ENCODE assay signal across 13 mouse cellular contexts in the genomic region with DNA sequence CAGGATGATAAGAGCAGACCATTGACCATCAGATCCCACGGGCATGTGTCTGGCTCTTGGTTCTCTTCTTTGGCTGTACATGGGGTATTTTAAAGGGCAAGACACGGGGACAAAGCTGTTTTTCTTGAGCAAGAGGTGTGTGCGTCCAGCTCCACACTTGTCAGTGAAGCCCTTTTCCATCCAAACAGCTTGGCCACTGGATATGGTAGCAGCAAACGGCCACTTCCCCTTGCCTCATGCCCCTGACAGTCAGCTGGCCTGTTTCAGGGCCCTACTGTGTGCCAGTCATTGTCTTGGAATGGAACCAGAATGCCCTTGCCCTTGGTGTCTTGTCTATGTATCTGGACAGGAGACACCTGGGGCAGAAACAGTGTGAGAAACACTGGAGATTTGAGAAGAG.
DNase-seq lines count a peak whose midpoint lies in the region; ATAC-seq and TF ChIP-seq lines count a peak whose summit lies in the region.
"Had no signal": no experiment of that assay in that cellular context is flagged by ENCODE, and none has a peak within 500 bp of the region (broad histone marks: within the 10 kb centered on the region; RNA-seq: fewer than 3 reads in every experiment).

No protein-coding gene starts in this region.

- no peak for ATAC-seq in kidney, postnatal 0 days (replicated peaks; ENCODE audit: low FRiP score, low read depth)
- no peak for ATAC-seq in embryonic facial prominence, embryonic 11.5 days (replicated peaks; ENCODE audit: insufficient number of reproducible peaks, low FRiP score, low TSS enrichment, low read depth)
- no peak for ATAC-seq in limb, embryonic 12.5 days (ENCODE audit: insufficient number of reproducible peaks, insufficient read depth, low FRiP score, low TSS enrichment, low read depth)
- ATAC-seq: CD4-positive, CD25-positive, alpha-beta regulatory T cell, adult 4 months had no signal

- H3K4me1 ChIP-seq in heart, adult 2 months (ENCODE audit: control insufficient read depth, insufficient read depth, low read length): peaks cover 26% of the 10 kb centered on the region
- peaks cover 21% of the 10 kb centered on the region for H3K4me1 ChIP-seq in kidney, postnatal 0 days (replicated peaks; ENCODE audit: insufficient read depth, low read length)
- H3K4me1 ChIP-seq in kidney, adult 2 months (ENCODE audit: control insufficient read depth, insufficient read depth, low read length): 0 out of 2 replicates have a peak, but pooled peaks cover 4% of the 10 kb centered on the region
- H3K4me1 ChIP-seq in embryonic facial prominence, embryonic 11.5 days (ENCODE audit: control insufficient read depth, insufficient read depth, low read length): peaks cover 6% of the 10 kb centered on the region
- H3K4me1 ChIP-seq in limb, embryonic 12.5 days (replicated peaks): peaks cover 36% of the 10 kb centered on the region

- H3K4me2 ChIP-seq in kidney, postnatal 0 days (ENCODE audit: low read length): no peak overlapping the region
- no peak overlapping the region for H3K4me2 ChIP-seq in embryonic facial prominence, embryonic 11.5 days (ENCODE audit: low read depth, low read length)
- H3K4me2 ChIP-seq in limb, embryonic 12.5 days: no peak overlapping the region

- peak overlapping the region; percentile 84 for H3K27ac ChIP-seq in heart, adult 2 months
- H3K27ac ChIP-seq in kidney, postnatal 0 days: peak overlapping the region; percentile 64
- no peak overlapping the region for H3K27ac ChIP-seq in kidney, adult 2 months (ENCODE audit: insufficient read depth, low read depth, low read length)
- H3K27ac ChIP-seq in embryonic facial prominence, embryonic 11.5 days (replicated peaks; ENCODE audit: low read depth, low read length): 0 out of 2 replicates have a peak overlapping the region, but pooled peaks have one; percentile 13
- H3K27ac ChIP-seq in limb, embryonic 12.5 days: peak overlapping the region; percentile 60; the same call in 1 of the 2 replicates

- H3K9me3 ChIP-seq in kidney, postnatal 0 days (replicated peaks; ENCODE audit: low read length): no peaks in the 10 kb centered on the region
- H3K9me3 ChIP-seq in embryonic facial prominence, embryonic 11.5 days (replicated peaks; ENCODE audit: control insufficient read depth, low read length): no peaks in the 10 kb centered on the region
- no peaks in the 10 kb centered on the region for H3K9me3 ChIP-seq in limb, embryonic 12.5 days

- TF ChIP-seq EP300 in heart, adult 2 months (IDR thresholded peaks at IDR 0.05; ENCODE audit: insufficient read depth, low read depth, low read length): 0 out of 2 replicates have a peak, but pooled peaks have one; percentile 17

- DNase-seq in heart, adult 2 months: peak in 1 of 2 experiments; percentile 34
- DNase-seq in heart, postnatal 14 days: no peak
- DNase-seq in kidney, postnatal 0 days (ENCODE audit: low spot score): no peak
- no peak for DNase-seq in kidney, adult 2 months
- no peak for DNase-seq in embryonic facial prominence, embryonic 11.5 days (ENCODE audit: low spot score)
- DNase-seq in c-Kit-positive CD71-positive TER-119-positive erythroid progenitor cells, embryonic 14.5 days (ENCODE audit: low spot score): no peak
- DNase-seq in embryo, embryonic 10.5 days (ENCODE audit: low spot score): no peak
- DNase-seq: gastrocnemius, postnatal 14 days; layer of hippocampus, adult 9-11 months; liver; right cerebral cortex, postnatal 25 days had no signal

- TF ChIP-seq POLR2A in heart, adult 2 months (IDR thresholded peaks at IDR 0.05; ENCODE audit: insufficient read depth, low read depth, low read length): no peak
- TF ChIP-seq POLR2A in kidney, adult 2 months (IDR thresholded peaks at IDR 0.05; ENCODE audit: low read depth, low read length): no peak

- H3K36me3 ChIP-seq in heart, adult 2 months (ENCODE audit: control insufficient read depth, insufficient read depth, low read length): peaks cover 4% of the 10 kb centered on the region
- no peaks in the 10 kb centered on the region for H3K36me3 ChIP-seq in kidney, postnatal 0 days (ENCODE audit: insufficient read depth, low read length)
- H3K36me3 ChIP-seq in kidney, adult 2 months (ENCODE audit: control insufficient read depth, insufficient read depth, low read length): no peaks in the 10 kb centered on the region
- H3K36me3 ChIP-seq in embryonic facial prominence, embryonic 11.5 days (replicated peaks; ENCODE audit: control insufficient read depth, insufficient read depth, low read depth, low read length): no peaks in the 10 kb centered on the region
- H3K36me3 ChIP-seq in limb, embryonic 12.5 days: no peaks in the 10 kb centered on the region

- TF ChIP-seq CTCF in heart, adult 2 months (IDR thresholded peaks at IDR 0.05): no peak
- TF ChIP-seq CTCF in kidney, postnatal 0 days (IDR thresholded peaks at IDR 0.05; ENCODE audit: low read depth): no peak
- no peak for TF ChIP-seq CTCF in kidney, adult 2 months (conservative IDR thresholded peaks at IDR 0.05; ENCODE audit: insufficient read depth, insufficient read length, low read depth, low read length)

- intact Hi-C loops in heart, adult 2 months (cut with DNase I): loop anchor here (2.0 to 5.0 kb wide), 3 partner anchors 51 to 273 kb away; no protein-coding TSS in a partner anchor
- intact Hi-C loops in heart, postnatal 14 days (cut with DNase I): no loop called here

- H3K9ac ChIP-seq in heart, adult 2 months (ENCODE audit: low read depth, low read length): no peak overlapping the region
- H3K9ac ChIP-seq in kidney, postnatal 0 days (ENCODE audit: low read depth, low read length): no peak overlapping the region
- no peak overlapping the region for H3K9ac ChIP-seq in embryonic facial prominence, embryonic 11.5 days (replicated peaks; ENCODE audit: low read length)
- H3K9ac ChIP-seq in limb, embryonic 12.5 days (replicated peaks): no peak overlapping the region

- 60% methylated on average over 4 of the region's 4 CpGs for WGBS in heart, adult 2 months
- 75% methylated on average over 4 of the region's 4 CpGs for WGBS in kidney, postnatal 0 days
- WGBS in kidney, adult 2 months: 71% methylated on average over 4 of the region's 4 CpGs
- WGBS in embryonic facial prominence, embryonic 11.5 days: 74% methylated on average over 4 of the region's 4 CpGs
- 87% methylated on average over 4 of the region's 4 CpGs for WGBS in limb, embryonic 12.5 days

- no peak overlapping the region for H3K4me3 ChIP-seq in heart, adult 2 months
- no peak overlapping the region for H3K4me3 ChIP-seq in kidney, postnatal 0 days (replicated peaks; ENCODE audit: low read depth, low read length)
- H3K4me3 ChIP-seq in kidney, adult 2 months (ENCODE audit: insufficient read depth, low read depth, low read length): no peak overlapping the region
- H3K4me3 ChIP-seq in embryonic facial prominence, embryonic 11.5 days (ENCODE audit: low read depth, low read length): no peak overlapping the region
- no peak overlapping the region for H3K4me3 ChIP-seq in limb, embryonic 12.5 days (replicated peaks)

- H3K79me2 ChIP-seq in heart, adult 2 months (replicated peaks; ENCODE audit: control insufficient read depth, insufficient read depth, low read length): no peaks in the 10 kb centered on the region

- H3K27me3 ChIP-seq in heart, adult 2 months (ENCODE audit: control insufficient read depth, insufficient read depth, low read length): no peaks in the 10 kb centered on the region
- H3K27me3 ChIP-seq in kidney, postnatal 0 days (ENCODE audit: insufficient read depth, low read length): no peaks in the 10 kb centered on the region
- no peaks in the 10 kb centered on the region for H3K27me3 ChIP-seq in kidney, adult 2 months (replicated peaks; ENCODE audit: control insufficient read depth, insufficient read depth, low read length)
- H3K27me3 ChIP-seq in embryonic facial prominence, embryonic 11.5 days (ENCODE audit: control insufficient read depth, insufficient read depth, low read length): no peaks in the 10 kb centered on the region
- H3K27me3 ChIP-seq in limb, embryonic 12.5 days: no peaks in the 10 kb centered on the region
